ENCODE assay signal across 11 mouse cellular contexts in genomic region chr5:142973971-142974370, GRCm38 (mm10). TPM values are rescaled to one million over a fixed set of nuclear protein-coding genes. Genes with fewer than 3 reads are reported as not detected.
A peak's percentile ranks its signal among the peaks of the same experiment; 100 is the strongest.
DNase-seq lines count a peak whose midpoint lies in the region; ATAC-seq and TF ChIP-seq lines count a peak whose summit lies in the region.
"Had no signal": no experiment of that assay in that cellular context is flagged by ENCODE, and none has a peak within 500 bp of the region (broad histone marks: within the 10 kb centered on the region; RNA-seq: fewer than 3 reads in every experiment).

No protein-coding gene starts in this region.

- H3K27ac ChIP-seq in hindbrain, embryonic 12.5 days, result peak overlapping the region; percentile 55
- H3K27ac ChIP-seq in hindbrain, postnatal 0 days, result no peak overlapping the region; the same call in 1 of the 2 replicates
- H3K27ac ChIP-seq in forebrain, embryonic 11.5 days (ENCODE audit: low read depth, low read length), result no peak overlapping the region
- peak overlapping the region; percentile 75 for H3K27ac ChIP-seq in midbrain, embryonic 13.5 days
- H3K27ac ChIP-seq: liver, embryonic 15.5 days had no signal

- ATAC-seq in hindbrain, embryonic 12.5 days (ENCODE audit: low FRiP score), result peak; percentile 7; the same call in 1 of the 2 replicates
- no peak for ATAC-seq in hindbrain, postnatal 0 days
- ATAC-seq in forebrain, embryonic 11.5 days (replicated peaks; ENCODE audit: low FRiP score), result 0 out of 2 replicates have a peak, but pooled peaks have one; percentile 21
- no peak for ATAC-seq in midbrain, embryonic 13.5 days

- H3K36me3 ChIP-seq in hindbrain, embryonic 12.5 days, result peaks cover 50% of the 10 kb centered on the region
- H3K36me3 ChIP-seq in hindbrain, postnatal 0 days (ENCODE audit: insufficient read depth, low read length), result peaks cover 36% of the 10 kb centered on the region
- peaks cover 30% of the 10 kb centered on the region for H3K36me3 ChIP-seq in forebrain, embryonic 11.5 days (ENCODE audit: control insufficient read depth, insufficient read depth, low read length)
- H3K36me3 ChIP-seq in midbrain, embryonic 13.5 days, result peaks cover 54% of the 10 kb centered on the region

- no peak overlapping the region for H3K4me2 ChIP-seq in hindbrain, embryonic 12.5 days (replicated peaks)
- no peak overlapping the region for H3K4me2 ChIP-seq in hindbrain, postnatal 0 days (ENCODE audit: low read depth, low read length)
- no peak overlapping the region for H3K4me2 ChIP-seq in forebrain, embryonic 11.5 days (ENCODE audit: low read depth, low read length, severe bottlenecking)
- no peak overlapping the region for H3K4me2 ChIP-seq in midbrain, embryonic 13.5 days (replicated peaks)

- TF ChIP-seq CTCF in hindbrain, postnatal 0 days (IDR thresholded peaks at IDR 0.05; ENCODE audit: low read depth), result no peak

- H3K4me1 ChIP-seq in hindbrain, embryonic 12.5 days, result peaks cover 33% of the 10 kb centered on the region
- H3K4me1 ChIP-seq in hindbrain, postnatal 0 days (ENCODE audit: insufficient read depth, low read length), result peaks cover 8% of the 10 kb centered on the region; the same call in 1 of the 2 replicates
- 0 out of 2 replicates have a peak, but pooled peaks cover 2% of the 10 kb centered on the region for H3K4me1 ChIP-seq in forebrain, embryonic 11.5 days (replicated peaks; ENCODE audit: control insufficient read depth, insufficient read depth, low read length)
- H3K4me1 ChIP-seq in midbrain, embryonic 13.5 days (replicated peaks), result peaks cover 15% of the 10 kb centered on the region

- H3K9me3 ChIP-seq in hindbrain, embryonic 12.5 days (replicated peaks), result no peaks in the 10 kb centered on the region
- no peaks in the 10 kb centered on the region for H3K9me3 ChIP-seq in hindbrain, postnatal 0 days (ENCODE audit: low read length)
- no peaks in the 10 kb centered on the region for H3K9me3 ChIP-seq in forebrain, embryonic 11.5 days (ENCODE audit: control insufficient read depth, low read length)
- H3K9me3 ChIP-seq in midbrain, embryonic 13.5 days, result no peaks in the 10 kb centered on the region
- H3K9me3 ChIP-seq: stomach, embryonic 15.5 days had no signal

- H3K4me3 ChIP-seq in hindbrain, embryonic 12.5 days, result no peak overlapping the region
- no peak overlapping the region for H3K4me3 ChIP-seq in hindbrain, postnatal 0 days (ENCODE audit: low read length)
- no peak overlapping the region for H3K4me3 ChIP-seq in forebrain, embryonic 11.5 days (ENCODE audit: low read depth, low read length)
- H3K4me3 ChIP-seq in midbrain, embryonic 13.5 days (replicated peaks), result no peak overlapping the region
- H3K4me3 ChIP-seq: liver, embryonic 15.5 days; stomach, embryonic 15.5 days had no signal

- no peak overlapping the region for H3K9ac ChIP-seq in hindbrain, embryonic 12.5 days
- H3K9ac ChIP-seq in hindbrain, postnatal 0 days (replicated peaks; ENCODE audit: low read length), result no peak overlapping the region
- H3K9ac ChIP-seq in forebrain, embryonic 11.5 days (ENCODE audit: low read length), result no peak overlapping the region
- H3K9ac ChIP-seq in midbrain, embryonic 13.5 days (replicated peaks), result no peak overlapping the region
- H3K9ac ChIP-seq: liver, embryonic 15.5 days; stomach, embryonic 15.5 days had no signal

- intact Hi-C loops in heart, postnatal 36 days (cut with DNase I), result no loop called here
- intact Hi-C loops in heart, postnatal 14 days (cut with DNase I), result loop anchor here (1.0 kb wide), 1 partner anchor 37 kb away; no protein-coding TSS in a partner anchor

- WGBS in hindbrain, embryonic 12.5 days, result 42% methylated on average over 3 of the region's 3 CpGs
- 42% methylated on average over 3 of the region's 3 CpGs for WGBS in hindbrain, postnatal 0 days
- WGBS in forebrain, embryonic 11.5 days, result 57% methylated on average over 3 of the region's 3 CpGs
- WGBS in midbrain, embryonic 13.5 days, result 38% methylated on average over 3 of the region's 3 CpGs

- H3K27me3 ChIP-seq in hindbrain, embryonic 12.5 days, result no peaks in the 10 kb centered on the region
- H3K27me3 ChIP-seq in hindbrain, postnatal 0 days (ENCODE audit: insufficient read depth, low read length), result no peaks in the 10 kb centered on the region
- no peaks in the 10 kb centered on the region for H3K27me3 ChIP-seq in forebrain, embryonic 11.5 days (ENCODE audit: control insufficient read depth, insufficient read depth, low read length)
- no peaks in the 10 kb centered on the region for H3K27me3 ChIP-seq in midbrain, embryonic 13.5 days
- H3K27me3 ChIP-seq: CH12.LX; stomach, embryonic 15.5 days had no signal

- no peak for DNase-seq in hindbrain, postnatal 0 days (ENCODE audit: low spot score)
- DNase-seq in ES-CJ7 (ENCODE audit: low read depth, low spot score), result peak; percentile 78
- DNase-seq in forebrain, embryonic 11.5 days (ENCODE audit: low spot score), result no peak
- DNase-seq in heart, postnatal 36 days, result no peak
- DNase-seq in thymus, postnatal 0 days (ENCODE audit: low spot score), result no peak
- DNase-seq in heart, postnatal 14 days, result no peak

RNA-seq across cellular contexts. Expression of gene Fscn1, which starts 13.8 kb away (rescaled TPM):
- 699 and 764 TPM in 2 replicates for polyA plus RNA-seq in hindbrain, embryonic 12.5 days (2016; fragmentation: Nextera tagmentation; extraction: Ambion mirVana)
- total RNA-seq in hindbrain, postnatal 0 days (2014; rRNA removed), result 613 and 715 TPM in 2 replicates
- 412 and 457 TPM in 2 replicates for polyA plus RNA-seq in hindbrain, postnatal 0 days (2015; fragmentation: Nextera tagmentation; extraction: Ambion mirVana)
- polyA plus RNA-seq in forebrain, embryonic 11.5 days (2014; fragmentation: Nextera tagmentation; extraction: Ambion mirVana), result 680 and 728 TPM in 2 replicates
- polyA plus RNA-seq in midbrain, embryonic 13.5 days (2015; fragmentation: Nextera tagmentation; extraction: Ambion mirVana), result 555 TPM in 2 replicates
- 10 to 100 TPM; 26.5 to 37.6 TPM for total RNA-seq in heart, postnatal 36 days (2021)
- polyA plus RNA-seq in thymus, postnatal 0 days (2015; fragmentation: Nextera tagmentation; extraction: Ambion mirVana), result 33.5 and 37.0 TPM in 2 replicates
- total RNA-seq in heart, postnatal 14 days (2021), result 10 to 100 TPM; 47.3 to 68.9 TPM

Comparison
In these comparisons a context has a peak if more than half of its experiments do, and no peak if none do; other contexts are left out.
1. ATAC-seq: peak in hindbrain, embryonic 12.5 days (single experiment) and forebrain, embryonic 11.5 days (single experiment); none in hindbrain, postnatal 0 days (single experiment) and midbrain, embryonic 13.5 days (single experiment).
2. H3K27ac ChIP-seq: peak in hindbrain, embryonic 12.5 days (single experiment) and midbrain, embryonic 13.5 days (single experiment); none in hindbrain, postnatal 0 days (single experiment) and forebrain, embryonic 11.5 days (single experiment).
3. RNA of gene Fscn1, which starts 13.8 kb away (polyA plus RNA-seq): 680 to 728 TPM in forebrain, embryonic 11.5 days, 699 to 764 TPM in hindbrain, embryonic 12.5 days, 555 TPM in midbrain, embryonic 13.5 days and 412 to 457 TPM in hindbrain, postnatal 0 days; 33.5 to 37.0 TPM in thymus, postnatal 0 days; every median in the first group is over 10 times any median in the second.